Mouse (Mus musculus): ENCODE results near the gene Agtrap. TPM values are rescaled to one million over a fixed set of nuclear protein-coding genes. Genes with fewer than 3 reads are reported as not detected.
"Not testable (repeated sequence)": the region's sequence is repeated elsewhere in the genome, so short reads cannot be mapped to it uniquely, and the experiment has no call there.

Agtrap gene
- polyA plus RNA-seq, 1 experiment from 2014 or later, result 12.5 TPM

GRCm38 (mm10) chr4:148120555-148120954 is 32.7 kb upstream of the Agtrap start:
- WGBS (ENCODE audit: insufficient replicate concordance), result 70% methylated on average over 9 of the region's 9 CpGs
- Histone ChIP-seq H3K27ac (no peak overlapping the region), H3K9ac (no peak overlapping the region), H3K36me3 (no peaks in the 10 kb centered on the region), H3K4me1 (peaks cover 2% of the 10 kb centered on the region; the same call in 1 of the 2 replicates), H3K27me3 (replicated peaks) (peaks cover 44% of the 10 kb centered on the region), H3K9me3 (replicated peaks) (0 out of 2 replicates have a peak, but pooled peaks cover 3% of the 10 kb centered on the region), H3K4me2 (no peak overlapping the region), H3K4me3 (no peak overlapping the region)
- no peak for ATAC-seq

GRCm38 (mm10) chr4:148119578-148119977 is 31.7 kb upstream of the Agtrap start:
- whole genome bisulfite sequencing (ENCODE audit: insufficient replicate concordance), result 69% methylated on average over 9 of the region's 9 CpGs
- not testable (repeated sequence) for H3K27ac ChIP-seq; H3K9ac ChIP-seq; H3K4me2 ChIP-seq; ATAC-seq; H3K36me3 ChIP-seq; H3K4me3 ChIP-seq; H3K9me3 ChIP-seq (replicated peaks); H3K4me1 ChIP-seq
- peaks cover 44% of the 10 kb centered on the region for H3K27me3 ChIP-seq (replicated peaks)

GRCm38 (mm10) chr4:148117392-148117791 is 29.6 kb upstream of the Agtrap start:
- Histone ChIP-seq H3K4me3 (no peak overlapping the region), H3K9ac (no peak overlapping the region), H3K27ac (no peak overlapping the region), H3K36me3 (no peaks in the 10 kb centered on the region), H3K4me2 (no peak overlapping the region), H3K9me3 (replicated peaks) (0 out of 2 replicates have a peak, but pooled peaks cover 3% of the 10 kb centered on the region), H3K4me1 (peaks cover 10% of the 10 kb centered on the region; the same call in 1 of the 2 replicates), H3K27me3 (replicated peaks) (peaks cover 27% of the 10 kb centered on the region)
- no peak for ATAC-seq
- 66% methylated on average over 4 of the region's 4 CpGs for WGBS (ENCODE audit: insufficient replicate concordance)

- Histone ChIP-seq H3K36me3 (no peaks in the 10 kb centered on the region), H3K9me3 (replicated peaks) (0 out of 2 replicates have a peak, but pooled peaks cover 3% of the 10 kb centered on the region), H3K27me3 (replicated peaks) (peaks cover 22% of the 10 kb centered on the region), H3K4me3 (no peak overlapping the region), H3K27ac (no peak overlapping the region), H3K9ac (no peak overlapping the region), H3K4me2 (no peak overlapping the region), H3K4me1 (peaks cover 10% of the 10 kb centered on the region; the same call in 1 of the 2 replicates)
- ATAC-seq, result no peak
- 65% methylated on average over 4 of the region's 4 CpGs for WGBS (ENCODE audit: insufficient replicate concordance)
Observed at GRCm38 (mm10) chr4:148116657-148117056, 28.8 kb upstream of the Agtrap start.

GRCm38 (mm10) chr4:148115467-148115866 is 27.6 kb upstream of the Agtrap start:
- H3K27me3 ChIP-seq (replicated peaks), result peaks cover 22% of the 10 kb centered on the region
- H3K4me3 ChIP-seq, result no peak overlapping the region
- H3K4me1 ChIP-seq, result peaks cover 10% of the 10 kb centered on the region; the same call in 1 of the 2 replicates
- no peak overlapping the region for H3K9ac ChIP-seq
- no peak overlapping the region for H3K27ac ChIP-seq
- H3K4me2 ChIP-seq, result 0 out of 2 replicates have a peak overlapping the region, but pooled peaks have one; percentile 17
- no peaks in the 10 kb centered on the region for H3K36me3 ChIP-seq
- 2% methylated on average over 15 of the region's 15 CpGs for WGBS (ENCODE audit: insufficient replicate concordance)
- 0 out of 2 replicates have a peak, but pooled peaks cover 3% of the 10 kb centered on the region for H3K9me3 ChIP-seq (replicated peaks)
- no peak for ATAC-seq

- Histone ChIP-seq H3K27me3 (replicated peaks) (peaks cover 22% of the 10 kb centered on the region), H3K27ac (no peak overlapping the region), H3K4me3 (no peak overlapping the region), H3K4me1 (peaks cover 10% of the 10 kb centered on the region; the same call in 1 of the 2 replicates), H3K4me2 (0 out of 2 replicates have a peak overlapping the region, but pooled peaks have one; percentile 17), H3K9me3 (replicated peaks) (0 out of 2 replicates have a peak, but pooled peaks cover 3% of the 10 kb centered on the region), H3K36me3 (no peaks in the 10 kb centered on the region), H3K9ac (no peak overlapping the region)
- peak; percentile 53; the same call in 1 of the 2 replicates for ATAC-seq
- WGBS (ENCODE audit: insufficient replicate concordance), result 7% methylated on average over 15 of the region's 15 CpGs
Observed at GRCm38 (mm10) chr4:148114758-148115391, 27.0 kb upstream of the Agtrap start.

- peaks cover 23% of the 10 kb centered on the region for H3K27me3 ChIP-seq (replicated peaks)
- 0 out of 2 replicates have a peak, but pooled peaks cover 3% of the 10 kb centered on the region for H3K9me3 ChIP-seq (replicated peaks)
- no peak for ATAC-seq
- H3K36me3 ChIP-seq, result no peaks in the 10 kb centered on the region
- H3K4me1 ChIP-seq, result peaks cover 15% of the 10 kb centered on the region; the same call in 1 of the 2 replicates
- WGBS (ENCODE audit: insufficient replicate concordance), result 66% methylated on average over 12 of the region's 12 CpGs
- no peak overlapping the region for H3K27ac ChIP-seq
- H3K4me2 ChIP-seq, result no peak overlapping the region
- no peak overlapping the region for H3K9ac ChIP-seq
- H3K4me3 ChIP-seq, result no peak overlapping the region
Observed at GRCm38 (mm10) chr4:148112519-148112918, 24.7 kb upstream of the Agtrap start.

GRCm38 (mm10) chr4:148109215-148109614 is 21.4 kb upstream of the Agtrap start:
- ATAC-seq, result peak; percentile 46
- H3K4me3 ChIP-seq, result no peak overlapping the region
- no peaks in the 10 kb centered on the region for H3K9me3 ChIP-seq (replicated peaks)
- H3K27me3 ChIP-seq (replicated peaks), result peaks cover 18% of the 10 kb centered on the region
- no peaks in the 10 kb centered on the region for H3K36me3 ChIP-seq
- 11% methylated on average over 5 of the region's 5 CpGs for WGBS (ENCODE audit: insufficient replicate concordance)
- H3K4me1 ChIP-seq, result peaks cover 5% of the 10 kb centered on the region; the same call in 1 of the 2 replicates
- no peak overlapping the region for H3K27ac ChIP-seq
- H3K4me2 ChIP-seq, result no peak overlapping the region
- H3K9ac ChIP-seq, result no peak overlapping the region

- no peak overlapping the region for H3K4me3 ChIP-seq
- peak; percentile 29; the same call in 1 of the 2 replicates for ATAC-seq
- peaks cover 5% of the 10 kb centered on the region; the same call in 1 of the 2 replicates for H3K4me1 ChIP-seq
- H3K9me3 ChIP-seq (replicated peaks), result no peaks in the 10 kb centered on the region
- no peaks in the 10 kb centered on the region for H3K36me3 ChIP-seq
- no peak overlapping the region for H3K9ac ChIP-seq
- peaks cover 18% of the 10 kb centered on the region for H3K27me3 ChIP-seq (replicated peaks)
- 24% methylated on average over 7 of the region's 7 CpGs for WGBS (ENCODE audit: insufficient replicate concordance)
- H3K27ac ChIP-seq, result no peak overlapping the region
- no peak overlapping the region for H3K4me2 ChIP-seq
Observed at GRCm38 (mm10) chr4:148108565-148109100, 20.8 kb upstream of the Agtrap start.

GRCm38 (mm10) chr4:148107621-148108291 is 19.9 kb upstream of the Agtrap start:
- Histone ChIP-seq H3K27me3 (replicated peaks) (peaks cover 18% of the 10 kb centered on the region), H3K4me1 (peaks cover 5% of the 10 kb centered on the region; the same call in 1 of the 2 replicates), H3K4me2 (no peak overlapping the region), H3K36me3 (no peaks in the 10 kb centered on the region), H3K4me3 (no peak overlapping the region), H3K27ac (no peak overlapping the region), H3K9ac (no peak overlapping the region), H3K9me3 (replicated peaks) (no peaks in the 10 kb centered on the region)
- ATAC-seq, result peak; percentile 17; the same call in 1 of the 2 replicates
- 45% methylated on average over 22 of the region's 22 CpGs for WGBS (ENCODE audit: insufficient replicate concordance)

- Histone ChIP-seq H3K4me3 (no peak overlapping the region), H3K9me3 (replicated peaks) (no peaks in the 10 kb centered on the region), H3K9ac (no peak overlapping the region), H3K4me1 (peaks cover 7% of the 10 kb centered on the region; the same call in 1 of the 2 replicates), H3K27me3 (replicated peaks) (peaks cover 27% of the 10 kb centered on the region), H3K4me2 (no peak overlapping the region), H3K36me3 (no peaks in the 10 kb centered on the region), H3K27ac (no peak overlapping the region)
- ATAC-seq, result no peak
- WGBS (ENCODE audit: insufficient replicate concordance), result 73% methylated on average over 3 of the region's 3 CpGs
Observed at GRCm38 (mm10) chr4:148104146-148104545, 16.3 kb upstream of the Agtrap start.

Data from liver, embryonic 12.5 days (tissue).